Comparison of ENCODE assay signal across 8 mouse cellular contexts in the genomic region with DNA sequence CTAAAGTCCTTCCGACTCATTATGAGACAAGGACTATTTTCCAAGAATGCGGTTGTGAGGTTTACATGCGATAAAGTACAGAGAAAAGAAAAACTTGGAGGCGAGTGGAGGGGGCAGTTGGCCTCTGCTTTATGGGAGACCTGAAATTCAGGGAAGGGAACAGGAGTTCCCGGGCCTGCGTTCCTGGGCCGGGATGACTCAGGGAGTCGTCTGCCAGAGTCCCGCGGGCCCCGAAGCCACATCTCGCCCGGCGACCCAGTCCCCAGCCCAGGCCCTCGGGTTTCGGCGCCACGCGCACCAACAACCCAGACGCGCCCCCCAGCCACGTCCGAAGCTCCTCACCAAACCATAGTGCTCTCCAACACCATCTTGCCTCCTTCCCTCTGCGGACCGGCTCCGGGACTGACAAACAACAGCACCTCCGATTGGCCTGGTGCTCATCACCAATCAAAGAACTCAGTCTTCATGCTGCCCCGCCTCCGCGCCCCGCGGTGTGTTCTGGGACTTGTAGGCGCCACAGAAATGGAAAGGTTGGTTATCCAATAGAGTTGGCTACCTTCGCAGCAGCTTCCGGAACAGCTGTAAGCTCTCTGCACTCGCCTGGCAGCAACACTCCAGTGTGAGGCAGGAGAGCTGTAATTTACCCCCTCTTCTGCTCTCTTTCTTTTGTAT. TPM values are rescaled to one million over a fixed set of nuclear protein-coding genes. Genes with fewer than 3 reads are reported as not detected.
DNase-seq lines count a peak whose midpoint lies in the region; ATAC-seq lines count a peak whose summit lies in the region.

A gene (minus strand): TSS at position 449 of the 672 bp plus-strand sequence.

- peak; percentile 99 for ATAC-seq in hindbrain, embryonic 14.5 days (ENCODE audit: low FRiP score)

- H3K27me3 ChIP-seq in hindbrain, embryonic 14.5 days (ENCODE audit: control insufficient read depth, insufficient read depth, low read length), result no peaks in the 10 kb centered on the region

- WGBS in hindbrain, embryonic 14.5 days, result under 1% methylated on average over 34 of the region's 36 CpGs

- no peaks in the 10 kb centered on the region for H3K9me3 ChIP-seq in hindbrain, embryonic 14.5 days (ENCODE audit: control insufficient read depth, low read length)

- H3K4me1 ChIP-seq in hindbrain, embryonic 14.5 days (replicated peaks; ENCODE audit: control insufficient read depth, insufficient read depth, low read length), result peaks cover 14% of the 10 kb centered on the region

- peak within 1 kb of the TSS; percentile 89 for H3K9ac ChIP-seq in hindbrain, embryonic 14.5 days

- peak within 1 kb of the TSS; percentile 48 for H3K27ac ChIP-seq in hindbrain, embryonic 14.5 days

- H3K4me2 ChIP-seq in hindbrain, embryonic 14.5 days (replicated peaks), result peak within 1 kb of the TSS; percentile 82

- H3K4me3 ChIP-seq in hindbrain, embryonic 14.5 days (replicated peaks; ENCODE audit: low read length), result peak within 1 kb of the TSS; percentile 93

- DNase-seq in R1 (ENCODE audit: low read depth, low spot score), result peak; percentile 99
- peak; percentile 97 for DNase-seq in cerebellum, postnatal 25 days
- DNase-seq in frontal cortex, postnatal 25 days (ENCODE audit: low spot score in 2 of 2), result peak; percentile 97
- peak; percentile 98 for DNase-seq in hindbrain, embryonic 14.5 days (ENCODE audit: low spot score)
- DNase-seq in layer of hippocampus, postnatal 36 days, result peak; percentile 97
- DNase-seq in lung, postnatal 36 days, result peak; percentile 99
- DNase-seq in retina, postnatal 1 day, result peak; percentile 98
- peak; percentile 98 for DNase-seq in urinary bladder, adult 18-20 months (ENCODE audit: low spot score in 2 of 2)

- peaks cover 18% of the 10 kb centered on the region for H3K36me3 ChIP-seq in hindbrain, embryonic 14.5 days (replicated peaks; ENCODE audit: control insufficient read depth, insufficient read depth)

RNA-seq across cellular contexts. Expression of the gene that starts here (rescaled TPM):
- polyA plus RNA-seq in hindbrain, embryonic 14.5 days (2014; fragmentation: Nextera tagmentation; extraction: Ambion mirVana), result 238 and 248 TPM in 2 replicates
- 100 to 1,000 TPM; 148 to 177 TPM for total RNA-seq in layer of hippocampus, postnatal 36 days (2021)

Comparison
In these comparisons a context has a peak if more than half of its experiments do, and no peak if none do; other contexts are left out.
1. Peak in every context shown above with its lines: DNase-seq, ATAC-seq, H3K4me3 ChIP-seq and H3K27ac ChIP-seq.